ENCODE assay signal across 32 mouse cellular contexts in the genomic region with DNA sequence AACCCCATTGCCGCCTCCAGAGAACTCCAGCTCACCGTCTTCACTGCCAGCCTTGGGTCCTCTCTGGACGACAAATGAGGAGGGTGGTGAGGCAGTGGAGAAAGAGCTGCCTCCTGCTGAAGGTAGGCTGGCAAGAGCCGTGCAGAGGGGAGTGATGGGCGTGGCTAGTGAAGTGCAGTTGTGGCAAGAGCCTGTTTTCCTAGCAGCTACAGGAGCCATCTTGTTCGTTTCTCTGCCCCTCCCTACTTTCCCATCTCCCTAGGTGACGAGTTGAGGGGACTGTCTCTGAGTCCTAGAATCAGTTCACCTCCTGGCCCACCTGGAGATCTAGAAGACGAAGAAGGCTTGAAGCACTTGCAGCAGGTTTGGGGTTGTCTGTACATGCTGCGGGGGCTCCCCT. TPM values are rescaled to one million over a fixed set of nuclear protein-coding genes. Genes with fewer than 3 reads are reported as not detected.
DNase-seq lines count a peak whose midpoint lies in the region; TF ChIP-seq lines count a peak whose summit lies in the region.
"Had no signal": no experiment of that assay in that cellular context is flagged by ENCODE, and none has a peak within 500 bp of the region (broad histone marks: within the 10 kb centered on the region; RNA-seq: fewer than 3 reads in every experiment).

No protein-coding gene starts in this region.

- H3K9ac ChIP-seq in heart, adult 2 months (ENCODE audit: low read depth, low read length): no peak overlapping the region
- H3K9ac ChIP-seq: forebrain, embryonic 13.5 days; forebrain, postnatal 0 days; heart, embryonic 13.5 days; hindbrain, embryonic 12.5 days; hindbrain, embryonic 15.5 days; intestine, embryonic 15.5 days had no signal

- no peaks in the 10 kb centered on the region for H3K27me3 ChIP-seq in heart, adult 2 months (ENCODE audit: control insufficient read depth, insufficient read depth, low read length)
- H3K27me3 ChIP-seq: forebrain, embryonic 13.5 days; heart, embryonic 13.5 days; hindbrain, embryonic 12.5 days; hindbrain, embryonic 15.5 days; intestine, embryonic 15.5 days; Patski had no signal

- H3K79me2 ChIP-seq in heart, adult 2 months (replicated peaks; ENCODE audit: control insufficient read depth, insufficient read depth, low read length): no peaks in the 10 kb centered on the region

- no peak overlapping the region for H3K4me3 ChIP-seq in heart, adult 2 months
- H3K4me3 ChIP-seq: forebrain, embryonic 10.5 days; forebrain, embryonic 13.5 days; gastrocnemius, adult 2 months; heart, embryonic 10.5 days; heart, embryonic 13.5 days; hindbrain, embryonic 12.5 days; hindbrain, embryonic 15.5 days; intestine, embryonic 15.5 days had no signal

- WGBS in heart, adult 2 months: 77% methylated on average over 9 of the region's 9 CpGs

- no peak for TF ChIP-seq CTCF in heart, adult 2 months (IDR thresholded peaks at IDR 0.05)

- intact Hi-C loops in heart, adult 2 months (cut with DNase I): no loop called here

- TF ChIP-seq POLR2A in heart, adult 2 months (IDR thresholded peaks at IDR 0.05; ENCODE audit: insufficient read depth, low read depth, low read length): no peak

- no peak overlapping the region for H3K27ac ChIP-seq in heart, adult 2 months
- H3K27ac ChIP-seq: gastrocnemius, adult 2 months; heart, embryonic 10.5 days; heart, embryonic 13.5 days; hindbrain, embryonic 12.5 days; hindbrain, embryonic 15.5 days; intestine, embryonic 15.5 days had no signal

- no peak for TF ChIP-seq EP300 in heart, adult 2 months (IDR thresholded peaks at IDR 0.05; ENCODE audit: insufficient read depth, low read depth, low read length)

- no peaks in the 10 kb centered on the region for H3K36me3 ChIP-seq in heart, adult 2 months (ENCODE audit: control insufficient read depth, insufficient read depth, low read length)

- H3K4me1 ChIP-seq in heart, adult 2 months (ENCODE audit: control insufficient read depth, insufficient read depth, low read length): no peaks in the 10 kb centered on the region

- peak; percentile 81 for DNase-seq in heart, adult 11 months
- DNase-seq in heart, adult 2 months: no peak
- peak; percentile 37 for DNase-seq in lung, postnatal 10 days
- no peak for DNase-seq in lung, adult 18-20 months
- DNase-seq in ZHBTc4 (ENCODE audit: low read depth, low spot score): peak; percentile 67
- no peak for DNase-seq in right cerebral cortex, postnatal 25 days
- DNase-seq: adrenal gland, adult 8-10 months; adrenal gland, postnatal 25 days; cerebellum, adult 11-12 months; cerebellum, adult 9-10 months; cerebellum, postnatal 14 days; forebrain, postnatal 0 days; gastrocnemius, adult 2 months; gastrocnemius, postnatal 14 days; heart, postnatal 14 days; heart, postnatal 4 days had no signal

RNA-seq across cellular contexts. Expression of a gene that starts 3.5 kb away (rescaled TPM):
- 10 to 100 TPM; 24.4 to 29.1 TPM for total RNA-seq in heart, adult 2 months (2021)
- polyA plus RNA-seq in heart, adult 2 months (2012; rRNA removed): 19.6 and 21.0 TPM in 2 replicates

RNA-seq across cellular contexts. Expression of a gene that starts 11.2 kb away (rescaled TPM):
- total RNA-seq in heart, adult 2 months (2021): not detected
- polyA plus RNA-seq in heart, adult 2 months (2012; rRNA removed): not detected in 2 replicates
- total RNA-seq: adrenal gland, adult 8-10 months; adrenal gland, postnatal 25 days; forebrain, postnatal 0 days; G1E; gastrocnemius, adult 2 months; gastrocnemius, postnatal 14 days; gastrocnemius, postnatal 4 days; heart, adult 18-20 months; heart, postnatal 14 days; heart, postnatal 4 days had no signal
- polyA plus RNA-seq: activated CD4-positive, CD25-positive, alpha-beta regulatory T cell, adult 4 months; brain, embryonic 14.5 days; embryonic facial prominence, embryonic 14.5 days; forebrain, embryonic 13.5 days; forebrain, postnatal 0 days; frontal cortex, adult 2 months; G1E; heart, embryonic 13.5 days; heart, embryonic 16.5 days; hindbrain, embryonic 12.5 days; hindbrain, embryonic 15.5 days; Patski had no signal

RNA-seq across cellular contexts. Expression of a gene that starts 11.4 kb away (rescaled TPM):
- total RNA-seq in heart, adult 2 months (2021): 100 to 1,000 TPM; 222 to 249 TPM
- polyA plus RNA-seq in heart, adult 2 months (2012; rRNA removed): 395 and 448 TPM in 2 replicates

RNA-seq across cellular contexts. Expression of a gene that starts 19.5 kb away (rescaled TPM):
- total RNA-seq in heart, adult 2 months (2021): 10 to 100 TPM; 13.4 to 13.9 TPM
- polyA plus RNA-seq in heart, adult 2 months (2012; rRNA removed): 22.7 and 25.6 TPM in 2 replicates

RNA-seq across cellular contexts. Expression of a gene that starts 31.5 kb away (rescaled TPM):
- not detected for total RNA-seq in heart, adult 2 months (2021)
- polyA plus RNA-seq in heart, adult 2 months (2012; rRNA removed): 0.32 TPM in 1 of 2 replicates, not detected in the other
- total RNA-seq: gastrocnemius, adult 2 months; gastrocnemius, postnatal 14 days; gastrocnemius, postnatal 4 days; heart, adult 18-20 months; heart, postnatal 14 days; heart, postnatal 4 days had no signal
- polyA plus RNA-seq: activated CD4-positive, CD25-positive, alpha-beta regulatory T cell, adult 4 months; G1E; heart, embryonic 10.5 days; Patski had no signal

Comparison
In these comparisons a context has a peak if more than half of its experiments do, and no peak if none do; other contexts are left out.
1. DNase-seq: peak in heart, adult 11 months (single experiment), lung, postnatal 10 days (single experiment) and ZHBTc4 (single experiment); none in heart, adult 2 months (0 of 2), lung, adult 18-20 months (0 of 2) and right cerebral cortex, postnatal 25 days (single experiment).